Mouse (Mus musculus) G1E (cell line): Measurements from ENCODE around the gene Atxn3.

Experiments
- CTCF ChIP-seq: IDR thresholded peaks from 2 replicates; pipeline ENCODE4 v1.5.1; 2012; ENCODE audit warnings: low read depth, low read length, inconsistent platforms, mixed read lengths
- GATA1 ChIP-seq: IDR thresholded peaks from 2 replicates; pipeline ENCODE4 v1.6.1; 2012; ENCODE audit warnings: borderline replicate concordance, low read length, inconsistent platforms, mixed read lengths
- GATA2 ChIP-seq: IDR thresholded peaks from 2 replicates; pipeline ENCODE4 v1.6.1; 2012; ENCODE audit warnings: low read depth, low read length, inconsistent platforms, borderline replicate concordance
- POLR2AphosphoS5 ChIP-seq: IDR thresholded peaks from 2 replicates; pipeline ENCODE4 v1.6.1; 2012; ENCODE audit warnings: low read depth, low read length, inconsistent platforms; ENCODE audit not compliant: insufficient replicate concordance
- TAL1 ChIP-seq: conservative IDR thresholded peaks from 2 replicates; pipeline ENCODE4 v1.6.1; 2012; ENCODE audit warnings: low read depth, low read length, inconsistent platforms, mixed read lengths

GRCm38 (mm10) chr12:101975601-101976571, 17.8 kb upstream of the Atxn3 start, which contains the start of gene Cpsf2:
- TF ChIP-seq GATA1 (no peak), CTCF (no peak), POLR2AphosphoS5 (peak; percentile 26; the same call in 1 of the 2 replicates), TAL1 (no peak), GATA2 (no peak)
